Mouse (Mus musculus) kidney, postnatal 14 days (tissue): ENCODE measurements around the gene Heatr5a.

ENCODE experiments used
- DNase-seq: peaks from one replicate; pipeline ENCODE4 v3.0.0; 2022; ENCODE audit warnings: mixed read lengths

Heatr5a gene

GRCm38 (mm10) chr12:51970352-51971069, 610 bp downstream of the Heatr5a start:
- no peak for DNase-seq

GRCm38 (mm10) chr12:51969876-51970275, 1.2 kb downstream of the Heatr5a start:
- DNase-seq: no peak

DNA sequence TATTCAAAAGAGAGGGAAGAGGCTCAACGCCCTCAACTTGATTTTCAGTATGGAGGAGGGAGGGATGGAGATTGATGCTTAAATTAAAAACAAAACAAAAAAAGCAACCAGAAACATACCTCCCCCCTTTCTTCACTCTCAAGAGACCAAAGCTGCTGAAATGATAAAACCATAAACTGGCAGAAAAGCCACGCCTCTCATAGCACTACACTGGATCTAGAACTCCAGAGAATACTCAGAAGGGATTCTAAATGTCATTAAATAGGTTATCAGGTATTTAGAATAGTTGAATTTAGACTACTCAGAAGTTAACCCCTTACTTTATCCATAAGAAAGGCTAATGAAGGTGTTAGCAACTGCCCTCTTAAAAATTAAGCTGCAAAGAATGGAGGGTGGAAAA, 2.0 kb downstream of the Heatr5a start:
- DNase-seq: no peak

GRCm38 (mm10) chr12:51967915-51968595, 3.1 kb downstream of the Heatr5a start:
- DNase-seq: no peak

DNA sequence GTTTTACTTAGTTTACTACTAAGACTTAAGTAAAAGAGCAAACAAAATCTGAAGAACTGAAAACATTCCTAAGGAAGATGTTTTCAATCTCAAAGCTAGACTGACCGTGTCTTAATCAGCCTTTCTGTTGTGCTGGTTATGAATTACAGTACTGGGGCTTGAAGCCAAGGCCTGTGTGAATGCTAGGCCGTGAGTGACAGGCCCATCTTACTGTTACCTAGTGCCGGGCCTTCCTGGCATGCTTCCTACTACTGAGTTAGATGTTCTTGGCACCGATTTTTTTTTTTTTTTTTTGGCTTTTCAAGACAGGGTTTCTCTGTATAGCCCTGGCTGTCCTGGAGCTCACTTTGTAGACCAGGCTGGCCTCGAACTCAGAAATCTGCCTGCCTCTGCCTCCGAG, 13.5 kb downstream of the Heatr5a start:
- no peak for DNase-seq

GRCm38 (mm10) chr12:51952309-51952708, 18.8 kb downstream of the Heatr5a start:
- peak; percentile 9 for DNase-seq

DNA sequence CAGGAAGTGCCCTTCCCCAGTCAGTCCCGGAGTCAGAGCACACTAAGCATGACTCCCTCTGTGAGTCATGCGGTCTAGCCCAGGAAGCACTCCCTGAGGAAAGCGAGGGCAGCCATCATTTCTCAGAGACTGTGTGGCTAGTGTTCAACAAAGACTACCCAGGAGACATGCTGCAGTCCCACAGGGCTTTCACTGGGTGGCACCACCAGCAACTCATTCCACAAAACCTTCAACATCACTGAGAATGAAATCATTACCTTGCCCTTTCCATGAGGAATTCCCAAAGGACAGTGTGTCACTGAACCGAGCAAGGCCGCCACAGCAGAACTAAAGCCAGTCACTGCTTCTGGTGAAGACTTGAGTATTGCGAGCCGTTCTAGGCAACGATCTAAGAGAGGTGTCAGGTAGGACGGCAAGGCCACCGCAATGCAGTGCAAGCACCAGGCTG, 23.6 kb downstream of the Heatr5a start:
- DNase-seq: peak; percentile 23

DNA sequence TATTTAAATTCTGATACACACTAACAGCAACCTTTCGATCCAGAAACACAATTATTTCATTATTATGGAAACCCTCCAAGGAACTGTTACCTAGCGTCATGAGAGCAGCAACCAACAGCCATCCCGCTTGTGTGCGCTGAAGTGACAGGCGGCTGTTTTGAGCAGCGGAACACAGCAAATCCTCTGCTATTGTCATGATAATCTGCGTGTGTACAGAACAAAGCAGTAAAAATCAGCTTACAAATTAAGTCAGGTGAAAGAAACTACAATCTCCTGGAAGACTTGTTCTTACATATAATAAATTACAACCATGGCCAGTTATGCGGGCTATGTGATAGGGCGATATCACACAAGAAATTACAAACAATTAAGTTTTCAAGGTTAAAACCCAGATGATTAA, 25.8 kb downstream of the Heatr5a start:
- DNase-seq: no peak

- DNase-seq: no peak
Measured at GRCm38 (mm10) chr12:51939848-51940247, 31.3 kb downstream of the Heatr5a start.

DNA sequence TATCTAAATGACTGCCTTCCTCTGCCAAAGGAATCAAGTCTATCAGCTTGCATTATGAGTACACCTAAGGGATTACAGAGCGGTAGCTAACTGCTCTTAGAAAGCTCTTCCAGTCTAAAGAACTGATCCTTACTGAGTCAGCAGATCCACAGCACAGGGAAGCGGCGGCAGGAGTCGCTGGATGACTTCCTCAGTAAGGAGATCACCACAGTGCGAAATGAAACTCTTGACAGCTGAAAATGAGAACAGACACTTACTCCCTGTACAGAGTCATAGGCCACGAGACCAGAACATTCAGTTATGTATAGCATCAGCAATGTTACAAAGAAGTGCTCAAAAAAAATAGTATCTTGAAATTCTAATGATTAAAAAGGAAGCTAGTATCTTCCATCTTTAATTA, 33.2 kb downstream of the Heatr5a start:
- DNase-seq: no peak

DNA sequence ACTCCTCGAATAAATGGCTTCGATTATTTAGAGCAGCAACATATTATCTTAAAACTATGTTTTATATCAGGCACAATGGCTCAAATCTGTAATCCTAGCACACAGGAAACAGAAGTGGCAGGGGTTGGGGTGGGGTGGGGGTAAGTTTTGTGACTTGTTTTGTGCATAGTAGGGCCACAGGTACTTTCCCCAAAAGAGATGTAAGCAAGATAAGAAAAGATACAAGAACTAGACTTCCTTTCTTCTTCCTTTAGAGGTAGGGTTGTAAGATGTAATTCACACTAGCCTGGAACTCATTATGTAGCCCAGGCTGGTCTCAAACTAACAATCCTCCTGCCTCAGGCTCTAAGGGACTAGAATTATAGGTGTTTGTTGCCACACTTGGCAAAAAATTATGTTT, 41.5 kb downstream of the Heatr5a start:
- no peak for DNase-seq

DNA sequence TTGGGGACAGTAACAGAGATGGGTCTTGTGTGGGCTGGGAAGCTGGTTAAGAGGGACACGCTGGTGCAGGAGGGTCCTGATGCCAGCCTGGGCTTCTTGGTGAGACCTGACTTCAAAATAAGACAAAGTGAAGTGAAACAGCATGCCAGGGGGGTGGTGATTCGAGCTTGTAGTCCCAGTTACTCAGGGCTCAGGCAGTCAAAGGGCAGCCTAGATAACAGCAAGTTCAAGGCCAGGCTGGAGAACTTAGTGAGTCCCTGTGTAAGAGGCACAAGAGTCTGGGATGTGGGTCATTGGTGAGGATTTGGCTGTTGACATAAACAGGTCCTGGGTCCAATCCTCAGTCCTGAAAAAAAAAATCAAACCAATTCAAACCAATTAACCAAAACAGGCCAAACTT, 53.9 kb downstream of the Heatr5a start:
- DNase-seq: no peak

DNA sequence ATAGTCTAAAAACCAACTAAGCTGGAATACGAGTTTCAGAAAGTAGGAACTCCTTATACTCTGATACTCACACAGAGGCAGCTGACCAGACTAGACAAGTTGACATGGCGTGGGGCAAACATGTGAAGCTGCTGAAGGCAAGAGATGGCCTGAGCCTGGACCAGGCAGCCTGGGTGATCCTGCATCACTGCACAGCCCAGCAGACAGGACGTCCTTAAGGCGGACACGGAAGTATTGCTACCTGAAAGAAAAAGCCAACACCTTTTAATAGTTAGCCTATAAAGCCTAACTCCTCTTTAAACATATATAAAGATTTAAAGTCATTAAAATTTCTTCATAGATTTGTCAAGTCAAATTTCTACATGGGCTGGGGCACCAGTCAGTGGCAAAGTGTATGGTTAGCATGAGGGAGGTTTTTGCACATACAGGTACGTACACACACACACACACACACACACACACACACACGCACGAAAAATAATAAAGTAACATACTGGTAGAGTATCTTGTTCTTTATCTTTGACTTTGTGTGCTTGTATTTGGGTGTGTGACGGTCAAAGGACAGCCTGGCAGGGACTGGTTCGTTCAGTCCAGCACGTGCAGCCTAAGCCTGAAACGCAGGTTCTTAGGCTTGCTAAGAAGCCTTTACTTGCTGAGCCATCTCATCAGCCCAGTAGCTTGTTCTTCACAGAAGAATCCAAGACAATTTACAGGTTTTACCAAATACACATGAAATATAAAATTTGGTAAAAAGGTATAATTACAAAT, 56.0 kb downstream of the Heatr5a start:
- DNase-seq: no peak

DNA sequence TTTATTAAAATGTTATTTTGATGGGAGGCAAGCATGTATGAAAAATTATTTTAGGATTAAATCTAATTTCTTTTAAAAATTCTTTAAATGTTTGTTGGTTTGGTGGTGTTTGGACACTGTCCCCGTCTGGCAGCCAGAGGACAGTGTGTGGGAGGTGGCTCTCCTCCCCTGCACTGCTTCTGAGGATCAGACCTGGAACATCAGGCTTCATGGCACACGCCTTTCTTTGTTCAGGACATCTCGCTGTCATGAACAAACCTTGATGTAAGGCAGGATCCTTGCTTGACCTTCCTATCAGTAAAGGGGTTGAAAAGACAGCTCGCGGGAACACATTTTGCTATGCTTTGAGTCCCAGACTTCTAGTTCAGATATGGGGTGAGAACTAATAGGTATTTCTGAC, 61.9 kb downstream of the Heatr5a start:
- no peak for DNase-seq

GRCm38 (mm10) chr12:51907543-51907942, 63.6 kb downstream of the Heatr5a start:
- DNase-seq: no peak

GRCm38 (mm10) chr12:51900551-51900950, 70.6 kb downstream of the Heatr5a start:
- DNase-seq: no peak

GRCm38 (mm10) chr12:51896901-51897300, 74.2 kb downstream of the Heatr5a start:
- no peak for DNase-seq

DNA sequence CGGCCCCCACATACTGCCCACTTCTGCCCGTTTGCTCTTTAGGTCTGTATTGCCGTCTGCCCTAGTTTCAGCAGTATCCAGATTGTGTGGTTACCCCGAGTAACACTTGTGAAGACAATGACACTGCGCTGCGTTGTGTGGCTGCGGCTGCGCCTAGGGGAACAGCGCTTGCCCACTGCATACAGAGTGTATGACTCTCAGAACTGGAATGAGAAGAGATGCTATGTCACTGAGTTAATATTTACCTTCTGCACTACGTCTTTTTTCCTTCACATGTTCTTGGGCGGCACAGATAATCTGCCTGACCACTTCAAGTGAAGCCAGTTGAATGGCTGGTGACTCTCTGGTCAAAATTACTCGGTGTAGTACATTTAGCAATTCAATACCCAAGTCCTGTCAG, 82.5 kb downstream of the Heatr5a start:
- no peak for DNase-seq

- DNase-seq: no peak
Measured at GRCm38 (mm10) chr12:51887301-51888290, 83.5 kb downstream of the Heatr5a start.

DNA sequence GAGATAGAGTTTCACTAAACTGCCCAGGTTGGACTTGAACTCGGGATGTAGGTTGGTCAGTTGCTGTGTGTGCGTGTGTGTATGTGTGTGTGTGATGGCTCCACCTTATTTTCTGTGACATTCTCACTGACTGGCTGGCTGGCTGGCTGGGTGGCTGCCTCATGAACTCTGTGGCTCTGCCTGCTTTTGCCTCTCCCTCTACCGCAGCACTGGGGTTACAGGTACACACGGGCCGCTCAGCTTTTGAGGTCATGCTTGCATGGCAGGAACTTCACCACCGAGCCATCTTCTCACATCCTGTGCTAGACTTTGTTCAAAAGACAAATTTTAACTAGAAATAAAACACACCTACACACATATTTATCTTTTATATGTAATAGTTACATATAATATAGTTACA, 84.8 kb downstream of the Heatr5a start:
- DNase-seq: no peak

DNA sequence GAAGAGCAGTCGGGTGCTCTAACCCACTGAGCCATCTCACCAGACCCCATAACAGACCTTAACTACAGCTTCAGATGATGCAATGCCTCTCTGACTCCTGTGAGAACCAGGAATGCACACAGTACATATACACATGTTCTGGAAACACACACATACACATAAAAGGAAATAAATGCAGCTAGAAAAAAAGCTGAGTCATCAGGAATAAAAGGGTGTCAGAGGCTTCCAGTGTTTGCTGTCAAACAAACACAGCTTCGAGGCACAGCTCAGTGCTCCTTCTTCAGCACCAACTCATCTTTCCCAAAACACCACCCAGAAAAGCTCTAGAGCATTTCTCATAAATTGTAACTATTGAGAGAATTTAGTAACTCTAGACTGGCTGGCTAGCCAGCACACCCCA, 86.3 kb downstream of the Heatr5a start:
- no peak for DNase-seq

- DNase-seq: no peak
Measured at GRCm38 (mm10) chr12:51883297-51883805, 87.8 kb downstream of the Heatr5a start.
